Mouse (Mus musculus): ENCODE measurements around the gene Gm12216. TPM values are rescaled to one million over a fixed set of nuclear protein-coding genes. Genes with fewer than 3 reads are reported as not detected.
A peak's percentile ranks its signal among the peaks of the same experiment; 100 is the strongest.

Gm12216 gene
- polyA plus RNA-seq, 1 experiment from 2014 or later: 1.7 TPM

- ATAC-seq: no peak
- Histone ChIP-seq H3K27me3 (replicated peaks; ENCODE audit: control insufficient read depth, insufficient read depth, low read length) (no peaks in the 10 kb centered on the region), H3K4me2 (ENCODE audit: low read depth, low read length) (no peak overlapping the region), H3K27ac (ENCODE audit: low read length) (no peak overlapping the region), H3K9me3 (ENCODE audit: control insufficient read depth, low read length) (no peaks in the 10 kb centered on the region), H3K4me1 (ENCODE audit: control insufficient read depth, insufficient read depth, low read length) (no peaks in the 10 kb centered on the region), H3K36me3 (ENCODE audit: control insufficient read depth, insufficient read depth, low read length) (no peaks in the 10 kb centered on the region), H3K9ac (ENCODE audit: low read depth, low read length) (no peak overlapping the region), H3K4me3 (ENCODE audit: low read length) (no peak overlapping the region)
- WGBS: 89% methylated on average over 6 of the region's 6 CpGs
These were observed 110.4 kb downstream of the Gm12216 start for GRCm38 (mm10) chr11:53748614-53749013.

- H3K9ac ChIP-seq (ENCODE audit: low read depth, low read length): no peak overlapping the region
- no peaks in the 10 kb centered on the region for H3K27me3 ChIP-seq (replicated peaks; ENCODE audit: control insufficient read depth, insufficient read depth, low read length)
- H3K9me3 ChIP-seq (ENCODE audit: control insufficient read depth, low read length): no peaks in the 10 kb centered on the region
- 89% methylated on average over 9 of the region's 9 CpGs for WGBS
- no peak overlapping the region for H3K27ac ChIP-seq (ENCODE audit: low read length)
- ATAC-seq: no peak
- no peaks in the 10 kb centered on the region for H3K36me3 ChIP-seq (ENCODE audit: control insufficient read depth, insufficient read depth, low read length)
- H3K4me1 ChIP-seq (ENCODE audit: control insufficient read depth, insufficient read depth, low read length): no peaks in the 10 kb centered on the region
- no peak overlapping the region for H3K4me2 ChIP-seq (ENCODE audit: low read depth, low read length)
- no peak overlapping the region for H3K4me3 ChIP-seq (ENCODE audit: low read length)
These were observed 111.1 kb downstream of the Gm12216 start for GRCm38 (mm10) chr11:53747985-53748384.

- H3K4me1 ChIP-seq (ENCODE audit: control insufficient read depth, insufficient read depth, low read length): no peaks in the 10 kb centered on the region
- 93% methylated on average over 2 of the region's 2 CpGs for WGBS
- H3K9ac ChIP-seq (ENCODE audit: low read depth, low read length): no peak overlapping the region
- H3K27ac ChIP-seq (ENCODE audit: low read length): no peak overlapping the region
- no peak overlapping the region for H3K4me2 ChIP-seq (ENCODE audit: low read depth, low read length)
- H3K9me3 ChIP-seq (ENCODE audit: control insufficient read depth, low read length): no peaks in the 10 kb centered on the region
- H3K36me3 ChIP-seq (ENCODE audit: control insufficient read depth, insufficient read depth, low read length): no peaks in the 10 kb centered on the region
- no peak overlapping the region for H3K4me3 ChIP-seq (ENCODE audit: low read length)
- no peaks in the 10 kb centered on the region for H3K27me3 ChIP-seq (replicated peaks; ENCODE audit: control insufficient read depth, insufficient read depth, low read length)
- ATAC-seq: no peak
These were observed 113.8 kb downstream of the Gm12216 start for GRCm38 (mm10) chr11:53745260-53745659.

GRCm38 (mm10) chr11:53742353-53742752 lies 116.7 kb downstream of the Gm12216 start:
- H3K9ac ChIP-seq (ENCODE audit: low read depth, low read length): no peak overlapping the region
- H3K27me3 ChIP-seq (replicated peaks; ENCODE audit: control insufficient read depth, insufficient read depth, low read length): no peaks in the 10 kb centered on the region
- peak; percentile 16; the same call in 1 of the 2 replicates for ATAC-seq
- WGBS: 41% methylated on average over 5 of the region's 5 CpGs
- no peak overlapping the region for H3K27ac ChIP-seq (ENCODE audit: low read length)
- H3K36me3 ChIP-seq (ENCODE audit: control insufficient read depth, insufficient read depth, low read length): no peaks in the 10 kb centered on the region
- H3K4me2 ChIP-seq (ENCODE audit: low read depth, low read length): no peak overlapping the region
- H3K9me3 ChIP-seq (ENCODE audit: control insufficient read depth, low read length): no peaks in the 10 kb centered on the region
- H3K4me3 ChIP-seq (ENCODE audit: low read length): no peak overlapping the region
- no peaks in the 10 kb centered on the region for H3K4me1 ChIP-seq (ENCODE audit: control insufficient read depth, insufficient read depth, low read length)

GRCm38 (mm10) chr11:53737573-53737946 lies 121.5 kb downstream of the Gm12216 start:
- Histone ChIP-seq H3K9me3 (ENCODE audit: control insufficient read depth, low read length) (no peaks in the 10 kb centered on the region), H3K27ac (ENCODE audit: low read length) (no peak overlapping the region), H3K4me3 (ENCODE audit: low read length) (no peak overlapping the region), H3K4me1 (ENCODE audit: control insufficient read depth, insufficient read depth, low read length) (no peaks in the 10 kb centered on the region), H3K27me3 (replicated peaks; ENCODE audit: control insufficient read depth, insufficient read depth, low read length) (no peaks in the 10 kb centered on the region), H3K9ac (ENCODE audit: low read depth, low read length) (no peak overlapping the region), H3K36me3 (ENCODE audit: control insufficient read depth, insufficient read depth, low read length) (no peaks in the 10 kb centered on the region), H3K4me2 (ENCODE audit: low read depth, low read length) (no peak overlapping the region)
- peak; percentile 61; the same call in 1 of the 2 replicates for ATAC-seq
- 40% methylated on average over 6 of the region's 6 CpGs for WGBS

GRCm38 (mm10) chr11:53736771-53737572 lies 122.1 kb downstream of the Gm12216 start:
- ATAC-seq: peak; percentile 58
- Histone ChIP-seq H3K4me1 (ENCODE audit: control insufficient read depth, insufficient read depth, low read length) (no peaks in the 10 kb centered on the region), H3K4me3 (ENCODE audit: low read length) (no peak overlapping the region), H3K9ac (ENCODE audit: low read depth, low read length) (no peak overlapping the region), H3K36me3 (ENCODE audit: control insufficient read depth, insufficient read depth, low read length) (no peaks in the 10 kb centered on the region), H3K27me3 (replicated peaks; ENCODE audit: control insufficient read depth, insufficient read depth, low read length) (no peaks in the 10 kb centered on the region), H3K27ac (ENCODE audit: low read length) (no peak overlapping the region), H3K4me2 (ENCODE audit: low read depth, low read length) (no peak overlapping the region), H3K9me3 (ENCODE audit: control insufficient read depth, low read length) (no peaks in the 10 kb centered on the region)
- 51% methylated on average over 14 of the region's 14 CpGs for WGBS

- Histone ChIP-seq H3K9ac (ENCODE audit: low read depth, low read length) (0 out of 2 replicates have a peak overlapping the region, but pooled peaks have one; percentile 16), H3K4me1 (ENCODE audit: control insufficient read depth, insufficient read depth, low read length) (no peaks in the 10 kb centered on the region), H3K4me2 (ENCODE audit: low read depth, low read length) (peak overlapping the region; percentile 48), H3K27ac (ENCODE audit: low read length) (no peak overlapping the region), H3K36me3 (ENCODE audit: control insufficient read depth, insufficient read depth, low read length) (no peaks in the 10 kb centered on the region), H3K4me3 (ENCODE audit: low read length) (no peak overlapping the region; the same call in 1 of the 2 replicates), H3K9me3 (ENCODE audit: control insufficient read depth, low read length) (no peaks in the 10 kb centered on the region), H3K27me3 (replicated peaks; ENCODE audit: control insufficient read depth, insufficient read depth, low read length) (no peaks in the 10 kb centered on the region)
- 22% methylated on average over 17 of the region's 17 CpGs for whole genome bisulfite sequencing
- ATAC-seq: peak; percentile 82
These were observed 123.3 kb downstream of the Gm12216 start for GRCm38 (mm10) chr11:53735682-53736245.

- Histone ChIP-seq H3K36me3 (ENCODE audit: control insufficient read depth, insufficient read depth, low read length) (no peaks in the 10 kb centered on the region), H3K9me3 (ENCODE audit: control insufficient read depth, low read length) (no peaks in the 10 kb centered on the region), H3K4me1 (ENCODE audit: control insufficient read depth, insufficient read depth, low read length) (no peaks in the 10 kb centered on the region), H3K9ac (ENCODE audit: low read depth, low read length) (no peak overlapping the region), H3K27ac (ENCODE audit: low read length) (no peak overlapping the region), H3K27me3 (replicated peaks; ENCODE audit: control insufficient read depth, insufficient read depth, low read length) (no peaks in the 10 kb centered on the region), H3K4me3 (ENCODE audit: low read length) (no peak overlapping the region), H3K4me2 (ENCODE audit: low read depth, low read length) (peak overlapping the region; percentile 48; the same call in 1 of the 2 replicates)
- no peak; the same call in 1 of the 2 replicates for ATAC-seq
- WGBS: 72% methylated on average over 18 of the region's 18 CpGs
These were observed 123.9 kb downstream of the Gm12216 start for GRCm38 (mm10) chr11:53734970-53735681.

- Histone ChIP-seq H3K27ac (ENCODE audit: low read length) (no peak overlapping the region), H3K9ac (ENCODE audit: low read depth, low read length) (no peak overlapping the region), H3K4me3 (ENCODE audit: low read length) (no peak overlapping the region), H3K9me3 (ENCODE audit: control insufficient read depth, low read length) (no peaks in the 10 kb centered on the region), H3K4me2 (ENCODE audit: low read depth, low read length) (no peak overlapping the region), H3K36me3 (ENCODE audit: control insufficient read depth, insufficient read depth, low read length) (no peaks in the 10 kb centered on the region), H3K4me1 (ENCODE audit: control insufficient read depth, insufficient read depth, low read length) (no peaks in the 10 kb centered on the region), H3K27me3 (replicated peaks; ENCODE audit: control insufficient read depth, insufficient read depth, low read length) (no peaks in the 10 kb centered on the region)
- 80% methylated on average over 2 of the region's 2 CpGs for WGBS
- ATAC-seq: no peak
These were observed 124.6 kb downstream of the Gm12216 start for GRCm38 (mm10) chr11:53734431-53734830.
